Mouse (Mus musculus) heart, postnatal 0 days (tissue): ENCODE measurements around the gene Setd3. TPM values are rescaled to one million over a fixed set of nuclear protein-coding genes. Genes with fewer than 3 reads are reported as not detected.
A peak's percentile ranks its signal among the peaks of the same experiment; 100 is the strongest.

Experiments used
- ATAC-seq: fragments of 200-750 bp; cut with Nextera tagmentation; 2 replicates; pipeline ENCODE4 v1.8.0; 2017; ENCODE audit warnings: low read depth, moderate number of reproducible peaks, moderate library complexity; ENCODE audit not compliant: insufficient read depth
- DNase-seq: peaks from one replicate; pipeline ENCODE4 v3.0.0-alpha.2; 2016; ENCODE audit warnings: low spot score
- H3K27ac ChIP-seq: fragments of 300-500 bp; sonication (generic); 2 replicates; pipeline ENCODE4 v1.5.1; 2014; ENCODE audit warnings: low read depth, mild to moderate bottlenecking
- H3K27me3 ChIP-seq: fragments of 300-500 bp; sonication (generic); 2 replicates; pipeline ENCODE4 v1.6.1; 2014; ENCODE audit warnings: low read length, mixed read lengths; ENCODE audit not compliant: control insufficient read depth, insufficient read depth
- H3K36me3 ChIP-seq: fragments of 300-500 bp; sonication (generic); replicated peaks from 2 replicates; pipeline ENCODE4 v1.6.1; 2014; ENCODE audit warnings: low read length, mixed read lengths; ENCODE audit not compliant: control insufficient read depth, insufficient read depth
- H3K4me1 ChIP-seq: fragments of 300-500 bp; sonication (generic); 2 replicates; pipeline ENCODE4 v1.6.1; 2014; ENCODE audit warnings: antibody characterized with exemption; ENCODE audit not compliant: control insufficient read depth, insufficient read depth
- H3K4me2 ChIP-seq: fragments of 300-500 bp; sonication (generic); 2 replicates; pipeline ENCODE4 v1.6.1; 2014; ENCODE audit warnings: low read depth, mild to moderate bottlenecking, low read length, moderate library complexity
- H3K4me3 ChIP-seq: fragments of 300-500 bp; sonication (generic); 2 replicates; pipeline ENCODE4 v1.5.1; 2014; ENCODE audit warnings: low read depth, low read length
- H3K9ac ChIP-seq: fragments of 300-500 bp; sonication (generic); replicated peaks from 2 replicates; pipeline ENCODE4 v1.6.1; 2014; ENCODE audit warnings: low read depth, low read length, mixed read lengths
- H3K9me3 ChIP-seq: fragments of 300-500 bp; sonication (generic); replicated peaks from 2 replicates; pipeline ENCODE4 v1.6.1; 2016; ENCODE audit warnings: low read length; ENCODE audit not compliant: control insufficient read depth
- CTCF ChIP-seq: IDR thresholded peaks from 2 replicates; pipeline ENCODE4 v1.5.1; 2016; ENCODE audit warnings: antibody characterized with exemption, control low read depth, low read depth
- EP300 ChIP-seq: IDR thresholded peaks from 2 replicates; pipeline ENCODE4 v1.6.1; 2016; ENCODE audit warnings: antibody characterized with exemption, low read depth
- WGBS: fragments of 180-500 bp; shearing (Covaris S2); extraction: QIAGEN DNeasy Blood & Tissue Kit; methylation state at CpG from one replicate; pipeline ENCODE4 v1.1.7; 2014; 5-methylcytosine and 5-hydroxymethylcytosine counted together
- polyA plus RNA-seq: library from polyadenylated mRNA; unstranded; fragments of >200 nt; fragmentation: Nextera tagmentation; extraction: Ambion mirVana; gene quantifications from 2 replicates; pipeline ENCODE4 v1.2.1, GENCODE M21; 2015
- total RNA-seq: library from RNA; depleted of rRNA; stranded (reverse); fragments of >200 nt; gene quantifications from 2 replicates; pipeline ENCODE4 v1.2.3, GENCODE M21; 2014; ENCODE audit warnings: low replicate concordance

The Setd3 gene
- total and polyA plus RNA-seq, 2 experiments from 2014 or later, result 56.2 to 61.3 TPM

DNA sequence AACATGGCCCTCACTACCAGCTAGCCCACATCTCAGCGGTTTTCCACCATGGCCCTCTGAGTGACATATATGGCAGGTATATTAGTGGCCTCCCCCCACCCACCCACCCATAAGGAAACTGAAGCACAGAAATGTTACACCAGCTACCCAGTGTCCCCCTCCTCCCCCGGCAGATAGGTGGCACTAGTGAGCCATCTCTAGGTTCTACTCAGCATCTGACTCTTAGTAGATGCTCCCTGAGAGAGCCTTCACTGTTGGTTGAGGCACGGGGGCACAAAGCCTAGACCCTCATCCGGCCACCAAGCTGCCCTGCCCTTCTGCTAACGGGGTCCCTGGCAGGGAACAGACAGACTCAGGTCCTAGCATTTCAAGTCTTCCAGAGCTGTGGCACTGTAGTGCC lies 38.5 kb upstream of the Setd3 start:
- ATAC-seq (0 out of 2 replicates have a peak, but pooled peaks have one; percentile 21), DNase-seq (peak; percentile 50)
- Histone ChIP-seq H3K4me1 (peaks cover 24% of the 10 kb centered on the region), H3K4me2 (no peak overlapping the region), H3K9me3 (no peaks in the 10 kb centered on the region), H3K9ac (no peak overlapping the region), H3K36me3 (no peaks in the 10 kb centered on the region), H3K4me3 (no peak overlapping the region), H3K27ac (no peak overlapping the region), H3K27me3 (no peaks in the 10 kb centered on the region)
- no peak for TF ChIP-seq EP300
- TF ChIP-seq CTCF, result peak; percentile 73
- WGBS, result 67% methylated on average over 5 of the region's 5 CpGs

DNA sequence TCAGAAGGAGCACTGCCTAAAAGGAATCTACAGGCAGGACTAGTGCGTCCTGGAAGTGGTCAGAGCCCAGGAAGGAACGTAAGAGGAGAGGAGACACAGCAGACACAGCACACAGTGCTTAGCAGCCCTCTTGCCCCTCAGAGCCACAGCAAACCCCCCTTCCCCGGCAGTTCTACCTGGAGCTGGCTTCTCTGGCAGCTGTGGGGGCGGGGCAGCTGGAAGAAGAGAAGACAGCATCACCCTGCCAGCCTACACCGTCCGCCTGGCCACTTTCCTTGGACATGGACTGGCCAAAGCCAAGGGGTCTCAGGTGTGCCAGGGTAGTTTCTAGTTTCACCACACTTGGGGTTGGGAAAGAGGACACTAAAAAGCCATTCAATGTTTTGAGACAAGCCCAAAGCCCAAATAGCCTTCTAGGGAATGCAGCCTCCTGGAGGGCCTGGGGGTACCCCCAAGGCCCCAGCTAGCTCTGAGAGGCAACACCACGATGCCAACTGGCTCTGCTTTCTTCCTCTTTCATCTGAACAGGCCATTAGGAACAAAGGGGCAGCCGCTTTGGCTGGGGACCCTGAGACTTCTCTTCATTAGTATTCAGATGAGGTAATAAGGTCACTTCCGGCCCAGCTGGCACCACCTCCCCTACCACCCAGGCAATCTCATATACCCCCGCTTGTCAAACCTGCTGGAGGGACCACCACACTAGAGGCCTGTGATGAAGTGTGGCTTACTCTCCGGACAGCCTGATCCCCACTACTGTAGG lies 37.7 kb upstream of the Setd3 start:
- no peak overlapping the region for H3K4me3 ChIP-seq
- no peak for ATAC-seq
- DNase-seq, result no peak
- H3K27ac ChIP-seq, result no peak overlapping the region
- no peak overlapping the region for H3K9ac ChIP-seq
- TF ChIP-seq CTCF (no peak), EP300 (no peak)
- no peaks in the 10 kb centered on the region for H3K9me3 ChIP-seq
- H3K36me3 ChIP-seq, result no peaks in the 10 kb centered on the region
- no peak overlapping the region for H3K4me2 ChIP-seq
- 86% methylated on average over 11 of the region's 11 CpGs for WGBS
- no peaks in the 10 kb centered on the region for H3K27me3 ChIP-seq
- peaks cover 32% of the 10 kb centered on the region for H3K4me1 ChIP-seq

DNA sequence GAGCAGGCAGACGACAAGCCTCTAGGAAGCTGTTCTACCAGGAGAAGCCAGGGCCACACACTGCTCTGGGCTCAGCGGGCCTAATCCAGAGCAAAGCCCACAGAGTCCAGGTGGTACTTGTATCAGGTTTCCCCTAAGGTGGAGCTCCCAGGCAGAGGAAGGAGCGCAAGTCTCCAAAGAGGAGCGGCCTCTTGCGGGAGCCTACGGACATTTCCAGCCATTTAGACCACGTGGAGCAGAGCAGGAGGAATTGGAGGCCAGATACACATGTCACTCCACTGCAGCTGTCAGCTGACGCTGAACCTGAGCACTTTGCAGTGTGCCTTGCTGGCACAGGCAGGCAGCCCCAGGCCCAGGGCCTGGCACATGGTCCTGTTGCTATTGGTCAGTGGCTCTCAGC lies 36.0 kb upstream of the Setd3 start:
- Histone ChIP-seq H3K4me3 (no peak overlapping the region), H3K4me1 (peaks cover 35% of the 10 kb centered on the region), H3K27me3 (no peaks in the 10 kb centered on the region), H3K9me3 (no peaks in the 10 kb centered on the region), H3K36me3 (no peaks in the 10 kb centered on the region), H3K27ac (no peak overlapping the region), H3K4me2 (no peak overlapping the region), H3K9ac (no peak overlapping the region)
- no peak for TF ChIP-seq EP300
- no peak; the same call in 1 of the 2 replicates for TF ChIP-seq CTCF
- whole genome bisulfite sequencing, result 48% methylated on average over 8 of the region's 8 CpGs
- no peak for DNase-seq
- ATAC-seq, result no peak; the same call in 1 of the 2 replicates

DNA sequence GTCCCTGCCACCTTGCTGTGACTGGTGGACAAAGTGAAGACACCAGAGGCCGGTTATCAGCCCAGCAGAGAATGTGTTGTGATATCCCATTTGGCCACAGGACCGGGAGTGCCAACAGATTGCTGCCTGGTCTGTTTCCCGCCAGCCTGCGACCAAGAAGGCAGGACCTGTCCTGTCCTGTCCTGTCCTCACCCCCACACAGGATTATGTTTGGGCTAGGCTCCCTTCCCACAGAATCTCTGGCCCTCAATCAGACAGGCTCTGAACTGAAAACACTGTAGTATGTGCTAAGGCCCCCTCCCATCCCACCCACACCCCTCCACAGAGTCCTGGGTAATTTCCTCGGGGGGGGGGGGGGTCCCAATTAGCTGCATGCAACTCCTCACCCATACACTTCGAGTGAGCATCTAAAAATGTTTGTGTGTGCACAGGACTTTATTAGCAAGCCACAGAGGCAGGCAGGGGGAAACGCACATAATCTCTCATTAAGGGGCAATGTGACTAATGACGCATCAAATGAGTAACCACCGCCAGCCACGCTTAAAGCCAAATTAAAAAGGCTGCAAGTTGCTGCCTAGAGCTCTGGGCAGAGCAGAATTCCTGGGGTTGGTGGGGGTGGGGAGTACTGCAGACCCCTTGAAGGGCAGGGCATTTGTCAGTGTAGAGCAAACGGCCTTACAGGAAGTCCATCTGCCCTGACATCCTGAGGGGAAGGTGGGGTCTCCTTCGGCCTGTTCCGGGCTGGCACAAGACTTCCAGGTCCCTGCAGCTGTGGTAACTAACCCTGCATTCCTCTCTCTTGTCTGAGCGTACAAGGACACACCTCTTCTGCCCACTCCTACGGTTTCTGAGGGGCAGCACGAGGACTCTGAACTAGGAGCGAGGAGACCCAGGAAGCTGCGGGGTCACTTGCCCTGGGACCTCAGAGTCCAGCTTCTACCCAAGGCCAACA lies 34.3 kb upstream of the Setd3 start:
- Histone ChIP-seq H3K9me3 (no peaks in the 10 kb centered on the region), H3K4me3 (no peak overlapping the region), H3K9ac (no peak overlapping the region), H3K27me3 (no peaks in the 10 kb centered on the region), H3K4me1 (peaks cover 31% of the 10 kb centered on the region), H3K4me2 (no peak overlapping the region), H3K27ac (no peak overlapping the region), H3K36me3 (no peaks in the 10 kb centered on the region)
- ATAC-seq (no peak), DNase-seq (no peak)
- TF ChIP-seq CTCF (no peak), EP300 (no peak)
- WGBS, result 40% methylated on average over 18 of the region's 18 CpGs

DNA sequence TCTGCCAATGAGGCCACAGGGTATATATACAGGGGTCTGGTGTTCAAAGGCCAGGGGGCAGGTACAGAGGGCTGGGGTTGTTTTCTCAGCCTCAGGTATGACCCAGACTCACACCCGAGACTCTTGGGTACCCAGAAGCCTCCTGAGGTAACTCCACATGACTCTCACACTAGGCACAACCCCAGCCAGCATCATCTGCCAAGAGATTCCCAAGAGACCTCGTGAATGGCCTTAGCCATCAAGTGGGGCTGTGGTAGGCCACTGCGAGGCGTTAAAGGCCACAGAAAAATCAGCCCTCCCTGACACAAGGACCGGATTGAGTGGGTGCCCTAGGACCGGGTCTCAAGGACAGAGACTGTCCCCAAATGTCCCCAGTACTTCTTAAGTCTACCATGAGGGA lies 33.4 kb upstream of the Setd3 start:
- no peak overlapping the region for H3K4me3 ChIP-seq
- ATAC-seq (no peak), DNase-seq (no peak)
- no peak overlapping the region for H3K9ac ChIP-seq
- no peaks in the 10 kb centered on the region for H3K36me3 ChIP-seq
- H3K27ac ChIP-seq, result no peak overlapping the region
- H3K27me3 ChIP-seq, result no peaks in the 10 kb centered on the region
- peaks cover 31% of the 10 kb centered on the region for H3K4me1 ChIP-seq
- 69% methylated on average over 6 of the region's 6 CpGs for WGBS
- H3K9me3 ChIP-seq, result no peaks in the 10 kb centered on the region
- H3K4me2 ChIP-seq, result no peak overlapping the region
- no peak for TF ChIP-seq EP300
- no peak for TF ChIP-seq CTCF
